Mouse (Mus musculus) lung, postnatal 0 days (tissue): ENCODE measurements around the gene Folr1. TPM values are rescaled to one million over a fixed set of nuclear protein-coding genes. Genes with fewer than 3 reads are reported as not detected.

Source experiments
- ATAC-seq: fragments of 200-750 bp; cut with Nextera tagmentation; 2 replicates; pipeline ENCODE4 v1.8.0; 2017; ENCODE audit warnings: moderate library complexity
- DNase-seq: peaks from one replicate; pipeline ENCODE4 v3.0.0-alpha.2; 2016; ENCODE audit warnings: low spot score
- H3K27ac ChIP-seq: fragments of 300-500 bp; sonication (generic); 2 replicates; pipeline ENCODE4 v1.5.1; 2014; ENCODE audit warnings: antibody characterized with exemption, mild to moderate bottlenecking, low read length, mixed read lengths
- H3K27me3 ChIP-seq: fragments of 300-500 bp; sonication (generic); replicated peaks from 2 replicates; pipeline ENCODE4 v1.6.1; 2014; ENCODE audit warnings: low read length, mixed read lengths; ENCODE audit not compliant: insufficient read depth
- H3K36me3 ChIP-seq: fragments of 300-500 bp; sonication (generic); 2 replicates; pipeline ENCODE4 v1.6.1; 2014; ENCODE audit warnings: low read length, mixed read lengths; ENCODE audit not compliant: insufficient read depth
- H3K4me1 ChIP-seq: fragments of 300-500 bp; sonication (generic); 2 replicates; pipeline ENCODE4 v1.6.1; 2014; ENCODE audit warnings: antibody characterized with exemption, low read depth, low read length, mixed read lengths; ENCODE audit not compliant: insufficient read depth
- H3K4me2 ChIP-seq: fragments of 300-500 bp; sonication (generic); replicated peaks from 2 replicates; pipeline ENCODE4 v1.6.1; 2014; ENCODE audit warnings: low read depth, mild to moderate bottlenecking, low read length, moderate library complexity, mixed read lengths
- H3K4me3 ChIP-seq: fragments of 300-500 bp; sonication (generic); 2 replicates; pipeline ENCODE4 v1.5.1; 2014; ENCODE audit warnings: low read depth, low read length
- H3K9ac ChIP-seq: fragments of 300-500 bp; sonication (generic); replicated peaks from 2 replicates; pipeline ENCODE4 v1.6.1; 2014; ENCODE audit warnings: low read depth, mild to moderate bottlenecking
- H3K9me3 ChIP-seq: fragments of 300-500 bp; sonication (generic); 2 replicates; pipeline ENCODE4 v1.6.1; 2016; ENCODE audit warnings: low read length, mixed read lengths
- CTCF ChIP-seq: IDR thresholded peaks from 2 replicates; pipeline ENCODE4 v1.5.1; 2016; ENCODE audit warnings: antibody characterized with exemption, mild to moderate bottlenecking
- EP300 ChIP-seq: IDR thresholded peaks from 2 replicates; pipeline ENCODE4 v1.6.1; 2016; ENCODE audit warnings: antibody characterized with exemption, mild to moderate bottlenecking, control low read depth
- WGBS: fragments of 180-500 bp; shearing (Covaris S2); extraction: QIAGEN DNeasy Blood & Tissue Kit; methylation state at CpG from one replicate; pipeline ENCODE4 v1.1.7; 2014; 5-methylcytosine and 5-hydroxymethylcytosine counted together
- polyA plus RNA-seq: library from polyadenylated mRNA; unstranded; fragments of >200 nt; fragmentation: Nextera tagmentation; extraction: Ambion mirVana; gene quantifications from 2 replicates; pipeline ENCODE4 v1.2.1, GENCODE M21; 2015

Gene Folr1
- polyA plus RNA-seq, 1 experiment from 2014 or later = 0.95 TPM

- Histone ChIP-seq H3K27me3 (no peaks in the 10 kb centered on the region), H3K4me3 (no peak overlapping the region), H3K36me3 (no peaks in the 10 kb centered on the region), H3K9ac (no peak overlapping the region), H3K4me2 (no peak overlapping the region), H3K4me1 (no peaks in the 10 kb centered on the region), H3K9me3 (no peaks in the 10 kb centered on the region), H3K27ac (no peak overlapping the region)
- TF ChIP-seq EP300 (no peak), CTCF (no peak)
- ATAC-seq = no peak
- no peak for DNase-seq
- WGBS = 71% methylated on average over 4 of the region's 4 CpGs
Observed at GRCm38 (mm10) chr7:101880855-101881254, 10.3 kb upstream of the Folr1 start.

GRCm38 (mm10) chr7:101875978-101876377 is 5.4 kb upstream of the Folr1 start:
- H3K9ac ChIP-seq = no peak overlapping the region
- H3K27me3 ChIP-seq = no peaks in the 10 kb centered on the region
- no peak for TF ChIP-seq CTCF
- no peak for TF ChIP-seq EP300
- no peaks in the 10 kb centered on the region for H3K9me3 ChIP-seq
- WGBS = 90% methylated on average over 1 of the region's 1 CpGs
- no peak overlapping the region for H3K4me2 ChIP-seq
- DNase-seq = no peak
- ATAC-seq = no peak
- no peaks in the 10 kb centered on the region for H3K4me1 ChIP-seq
- no peak overlapping the region for H3K27ac ChIP-seq
- no peak overlapping the region for H3K4me3 ChIP-seq
- no peaks in the 10 kb centered on the region for H3K36me3 ChIP-seq

- Histone ChIP-seq H3K27ac (no peak overlapping the region), H3K36me3 (no peaks in the 10 kb centered on the region), H3K9me3 (no peaks in the 10 kb centered on the region), H3K4me3 (no peak overlapping the region), H3K4me1 (no peaks in the 10 kb centered on the region), H3K4me2 (no peak overlapping the region), H3K27me3 (no peaks in the 10 kb centered on the region), H3K9ac (no peak overlapping the region)
- TF ChIP-seq CTCF (no peak), EP300 (no peak)
- ATAC-seq = no peak
- DNase-seq = no peak
- WGBS = 36% methylated on average over 3 of the region's 3 CpGs
Observed at GRCm38 (mm10) chr7:101871296-101871695, 708 bp upstream of the Folr1 start.

GRCm38 (mm10) chr7:101869163-101869500 is 1.5 kb downstream of the Folr1 start:
- Histone ChIP-seq H3K27me3 (no peaks in the 10 kb centered on the region), H3K4me1 (no peaks in the 10 kb centered on the region), H3K4me3 (no peak overlapping the region), H3K4me2 (no peak overlapping the region), H3K36me3 (no peaks in the 10 kb centered on the region), H3K27ac (no peak overlapping the region), H3K9ac (no peak overlapping the region), H3K9me3 (no peaks in the 10 kb centered on the region)
- 77% methylated on average over 7 of the region's 7 CpGs for WGBS
- ATAC-seq (no peak), DNase-seq (no peak)
- TF ChIP-seq CTCF (no peak), EP300 (no peak)

GRCm38 (mm10) chr7:101868241-101869162 is 2.1 kb downstream of the Folr1 start:
- DNase-seq (no peak), ATAC-seq (no peak)
- 74% methylated on average over 13 of the region's 13 CpGs for WGBS
- no peaks in the 10 kb centered on the region for H3K4me1 ChIP-seq
- no peaks in the 10 kb centered on the region for H3K9me3 ChIP-seq
- no peak overlapping the region for H3K9ac ChIP-seq
- H3K36me3 ChIP-seq = no peaks in the 10 kb centered on the region
- H3K4me3 ChIP-seq = no peak overlapping the region
- no peaks in the 10 kb centered on the region for H3K27me3 ChIP-seq
- H3K27ac ChIP-seq = no peak overlapping the region
- H3K4me2 ChIP-seq = no peak overlapping the region
- TF ChIP-seq CTCF = no peak
- TF ChIP-seq EP300 = no peak

- Histone ChIP-seq H3K4me1 (no peaks in the 10 kb centered on the region), H3K9me3 (no peaks in the 10 kb centered on the region), H3K4me3 (no peak overlapping the region), H3K4me2 (no peak overlapping the region), H3K27me3 (no peaks in the 10 kb centered on the region), H3K36me3 (no peaks in the 10 kb centered on the region), H3K27ac (no peak overlapping the region), H3K9ac (no peak overlapping the region)
- DNase-seq (no peak), ATAC-seq (no peak)
- WGBS = 100% methylated on average over 3 of the region's 4 CpGs
- no peak for TF ChIP-seq CTCF
- no peak for TF ChIP-seq EP300
Observed at GRCm38 (mm10) chr7:101867482-101867881, 3.1 kb downstream of the Folr1 start.
